Mouse (Mus musculus) telencephalon, adult 2 months (tissue): ENCODE measurements around the gene Smad6.

Experiments used
- DNase-seq: peaks from one replicate; pipeline ENCODE4 v3.0.0-alpha.2; 2011; ENCODE audit warnings: low read depth, low spot score

The Smad6 gene

DNA sequence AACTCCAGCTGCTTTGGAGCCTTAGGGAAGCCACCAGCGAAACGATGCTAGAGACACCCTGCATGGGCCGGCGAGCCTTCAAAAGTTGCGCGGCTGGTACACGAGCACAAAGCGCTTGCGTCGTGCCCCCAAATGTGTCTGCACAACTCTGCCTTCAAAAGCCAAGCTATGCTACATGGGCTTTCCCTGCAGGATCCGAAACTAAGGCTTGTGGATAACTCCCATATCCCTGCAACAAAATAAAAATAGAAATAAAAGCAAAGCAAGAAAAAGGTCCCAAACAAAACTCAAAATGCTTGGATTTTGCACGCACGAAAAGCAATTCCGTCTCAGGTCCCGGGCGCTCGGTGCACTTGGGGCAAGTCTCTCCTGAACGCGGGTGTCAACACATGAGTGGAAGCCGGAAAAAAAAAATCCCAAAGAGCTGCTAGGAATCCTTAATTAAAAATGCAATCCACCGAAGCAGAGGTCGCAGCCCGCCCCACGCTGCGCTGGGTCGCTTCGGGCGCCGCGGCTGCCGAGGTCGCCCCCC is 474 bp downstream of the Smad6 start:
- no peak for DNase-seq

GRCm38 (mm10) chr9:64020606-64021318 is 1.1 kb downstream of the Smad6 start:
- no peak for DNase-seq

- DNase-seq, result no peak
Measured at GRCm38 (mm10) chr9:64020171-64020605, 1.7 kb downstream of the Smad6 start.

- DNase-seq, result no peak
Measured at GRCm38 (mm10) chr9:64019036-64019886, 2.6 kb downstream of the Smad6 start.

- DNase-seq, result no peak
Measured at GRCm38 (mm10) chr9:64017861-64018793, 3.7 kb downstream of the Smad6 start.

GRCm38 (mm10) chr9:64016648-64017400 is 5.0 kb downstream of the Smad6 start:
- DNase-seq, result no peak

- no peak for DNase-seq
Measured at GRCm38 (mm10) chr9:64016092-64016491, 5.8 kb downstream of the Smad6 start.

GRCm38 (mm10) chr9:64014801-64015200 is 7.1 kb downstream of the Smad6 start:
- DNase-seq, result no peak

GRCm38 (mm10) chr9:64011356-64011755 is 10.5 kb downstream of the Smad6 start:
- no peak for DNase-seq

DNA sequence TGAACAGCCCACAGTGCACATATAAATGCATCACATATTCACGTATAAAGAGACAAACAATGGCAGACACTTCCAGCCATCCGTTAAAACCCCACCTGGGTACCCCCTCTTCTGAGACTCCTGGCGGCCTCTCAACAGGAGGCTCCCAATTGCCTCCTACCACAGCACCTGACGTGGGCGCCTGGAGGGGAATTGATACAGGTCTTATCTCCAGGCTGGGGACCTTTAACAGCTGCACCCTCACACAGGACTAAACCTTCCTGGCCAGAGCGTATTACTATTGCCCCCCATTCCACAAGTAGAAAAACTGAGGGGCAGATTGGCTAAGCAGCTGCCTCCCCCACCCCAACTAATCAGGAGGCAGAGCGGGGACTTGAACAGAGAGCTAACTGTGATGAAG is 18.9 kb downstream of the Smad6 start:
- DNase-seq, result no peak

GRCm38 (mm10) chr9:64001081-64001480 is 20.8 kb downstream of the Smad6 start:
- no peak for DNase-seq

DNA sequence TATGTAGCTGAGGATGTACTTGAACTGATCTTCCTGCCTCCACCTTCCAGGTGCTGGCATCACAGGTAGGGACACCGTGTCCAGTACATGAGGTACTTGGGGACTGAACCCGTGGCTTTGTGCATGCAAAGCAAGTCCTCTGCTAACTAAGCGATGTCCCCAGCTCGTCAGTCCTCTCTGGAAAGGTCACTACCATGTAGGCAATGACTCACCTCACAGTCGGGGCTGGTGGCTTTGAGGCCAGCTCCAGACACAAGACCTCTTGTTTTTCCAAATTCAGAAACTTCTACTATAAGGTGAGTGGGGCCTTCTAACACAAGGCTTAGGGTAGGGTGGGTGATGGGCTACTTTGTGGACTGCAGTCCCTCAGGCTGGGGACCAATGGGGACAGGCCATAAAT is 21.8 kb downstream of the Smad6 start:
- no peak for DNase-seq

DNA sequence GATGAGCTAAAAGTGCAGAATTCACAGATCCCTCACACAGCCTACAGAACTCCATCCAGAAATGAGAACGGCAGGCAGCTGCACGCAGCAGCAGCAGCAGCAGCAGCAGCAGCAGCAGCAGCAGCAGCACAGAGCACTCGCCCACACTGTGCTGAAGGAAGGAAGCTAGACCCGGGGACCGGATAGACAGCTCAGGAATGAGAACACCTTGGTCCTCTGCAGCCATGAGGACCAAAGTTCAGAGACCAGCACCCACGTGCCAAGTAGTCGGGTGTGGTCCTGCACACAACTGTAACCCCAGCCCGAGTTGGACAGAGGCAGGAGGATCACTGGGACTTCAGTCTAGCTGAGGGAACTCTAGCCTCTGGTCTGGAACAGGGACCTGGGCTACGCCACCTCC is 22.7 kb downstream of the Smad6 start:
- DNase-seq, result no peak

- DNase-seq, result no peak
Measured at GRCm38 (mm10) chr9:63998026-63998425, 23.8 kb downstream of the Smad6 start.

- no peak for DNase-seq
Measured at GRCm38 (mm10) chr9:63997439-63997838, 24.4 kb downstream of the Smad6 start.

DNA sequence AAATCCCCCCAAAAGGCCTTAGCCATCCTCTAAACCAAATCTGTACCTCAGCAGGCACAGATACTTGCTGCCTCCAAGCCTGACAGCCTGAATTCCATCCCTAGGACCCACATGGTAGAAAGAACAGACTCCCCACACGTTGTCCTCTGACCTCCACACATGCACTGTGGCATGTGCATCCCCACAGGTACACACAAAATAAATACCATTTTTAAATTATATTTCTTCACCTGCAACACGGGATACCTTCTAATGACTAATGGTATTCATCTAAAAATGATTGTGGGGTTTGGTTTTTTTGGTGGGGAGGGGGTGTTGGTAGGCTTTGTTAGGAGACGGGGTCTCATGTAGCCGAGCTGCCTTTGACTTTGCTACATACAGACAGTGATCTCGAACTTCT is 28.6 kb downstream of the Smad6 start:
- DNase-seq, result no peak

GRCm38 (mm10) chr9:63992761-63993160 is 29.1 kb downstream of the Smad6 start:
- no peak for DNase-seq

DNA sequence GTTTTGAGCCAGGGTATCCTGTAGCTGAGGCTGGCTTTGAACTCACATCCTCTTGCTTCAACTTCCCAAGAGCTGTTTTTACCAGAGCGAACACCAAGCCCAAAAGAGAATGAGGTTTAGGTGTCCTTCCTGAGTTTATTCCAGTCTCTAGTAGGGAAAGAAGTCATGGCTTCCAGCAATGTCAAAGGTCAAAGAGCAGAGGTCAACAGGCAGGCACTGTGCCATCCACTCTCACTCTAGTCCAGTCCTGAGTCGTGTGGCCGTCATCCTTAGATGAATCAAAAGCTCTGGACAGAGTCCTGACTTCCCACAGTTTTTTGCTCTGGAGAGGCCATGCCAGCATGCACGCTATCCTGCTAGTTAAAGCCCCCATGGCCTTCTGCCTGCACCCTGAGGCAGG is 30.7 kb downstream of the Smad6 start:
- DNase-seq, result no peak

DNA sequence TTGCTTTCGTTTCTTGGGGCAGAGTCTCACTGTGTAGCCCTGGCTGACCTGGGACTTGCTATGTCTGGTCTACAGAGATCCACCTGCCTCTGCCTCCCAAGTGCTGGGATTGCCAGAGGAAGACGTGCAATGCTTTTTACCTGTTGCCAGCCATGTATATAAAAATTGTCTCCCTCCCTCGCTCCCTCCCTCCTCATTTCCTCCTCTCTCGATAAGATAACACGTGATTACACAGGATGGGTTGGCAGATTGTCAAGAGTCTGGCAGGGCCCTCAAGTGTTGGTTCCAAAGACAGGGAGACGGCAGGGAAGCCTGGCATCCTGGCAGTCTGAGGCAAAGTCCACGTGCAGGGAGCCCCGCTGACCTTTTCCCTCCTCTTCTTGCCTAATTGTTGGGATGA is 32.2 kb downstream of the Smad6 start:
- no peak for DNase-seq

DNA sequence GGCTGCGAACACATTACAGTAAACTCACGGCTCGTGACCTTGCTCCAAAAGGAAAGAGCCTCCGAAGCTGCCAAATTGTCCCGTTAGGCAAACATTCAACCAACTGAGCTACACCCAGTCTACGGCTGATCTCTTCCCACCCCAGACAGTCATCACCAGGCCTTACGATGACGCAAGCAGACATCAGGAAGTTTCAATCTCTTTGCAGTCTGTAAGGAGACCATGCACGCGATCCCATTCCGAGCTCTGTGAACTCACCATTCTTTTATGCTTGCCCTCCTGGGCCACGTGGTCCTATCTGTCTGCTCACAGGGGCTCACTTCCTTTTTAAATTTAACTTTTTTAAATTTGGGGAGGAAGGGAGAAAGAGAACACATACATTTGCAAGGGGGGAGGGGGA is 32.6 kb downstream of the Smad6 start:
- DNase-seq, result no peak

DNA sequence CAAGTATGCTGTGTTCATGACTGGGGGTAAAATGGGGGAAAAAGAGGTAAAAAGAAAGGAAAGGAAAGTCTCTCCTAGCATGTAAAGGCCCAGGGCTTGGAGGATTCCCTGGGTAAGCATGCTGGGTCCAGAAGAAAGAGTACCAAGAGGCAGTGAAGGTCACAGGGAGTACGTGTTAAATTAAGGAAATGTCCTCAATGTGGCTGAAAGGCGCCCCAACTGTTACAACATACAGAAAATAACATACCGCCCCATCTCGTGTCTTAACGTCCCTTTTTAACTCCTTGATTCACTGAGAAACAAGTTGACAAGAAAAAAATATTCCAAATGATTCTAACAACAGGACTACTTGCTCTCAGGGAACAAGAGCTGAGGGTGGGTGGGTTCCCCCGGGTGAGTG is 36.7 kb downstream of the Smad6 start:
- no peak for DNase-seq
